In genomic region chr4:21772306-21772705, GRCm38 (mm10) we compare ENCODE assay signal across 14 mouse cellular contexts.
"Had no signal": no experiment of that assay in that cellular context is flagged by ENCODE, and none has a peak within 500 bp of the region (broad histone marks: within the 10 kb centered on the region; RNA-seq: fewer than 3 reads in every experiment).

No protein-coding gene starts in this region.

- H3K36me3 ChIP-seq: limb, embryonic 15.5 days; liver, embryonic 12.5 days; midbrain, embryonic 10.5 days; midbrain, embryonic 15.5 days had no signal

- H3K9me3 ChIP-seq: limb, embryonic 15.5 days; liver, embryonic 12.5 days; midbrain, embryonic 10.5 days; midbrain, embryonic 15.5 days had no signal

- H3K4me3 ChIP-seq: limb, embryonic 15.5 days; liver, embryonic 12.5 days; midbrain, embryonic 10.5 days; midbrain, embryonic 15.5 days had no signal

- H3K27me3 ChIP-seq: limb, embryonic 15.5 days; liver, embryonic 12.5 days; midbrain, embryonic 15.5 days had no signal

- H3K27ac ChIP-seq: limb, embryonic 15.5 days; liver, embryonic 12.5 days; midbrain, embryonic 10.5 days; midbrain, embryonic 15.5 days had no signal

- ATAC-seq: liver, embryonic 12.5 days; midbrain, embryonic 15.5 days had no signal

- DNase-seq: kidney, adult 8-10 months; kidney, postnatal 25 days; layer of hippocampus, adult 9-11 months; layer of hippocampus, postnatal 36 days; lung, embryonic 14.5 days; lung, postnatal 10 days; lung, postnatal 4 days; right cerebral cortex, postnatal 25 days; thymus, adult 2 months; thymus, postnatal 25 days had no signal

- H3K9ac ChIP-seq: limb, embryonic 15.5 days; liver, embryonic 12.5 days; lung, embryonic 14.5 days; midbrain, embryonic 15.5 days had no signal

- H3K4me2 ChIP-seq: limb, embryonic 15.5 days; liver, embryonic 12.5 days; lung, embryonic 14.5 days; midbrain, embryonic 15.5 days had no signal
